Mouse (Mus musculus): ENCODE measurements at regions not wholly inside any gene's neighbourhood (a gene's known extent, or its start where the extent isn't known, plus 50 kb on each side); places are given as distances from the start of the nearest gene placed in this dataset. TPM values are rescaled to one million over a fixed set of nuclear protein-coding genes. Genes with fewer than 3 reads are reported as not detected.

DNA sequence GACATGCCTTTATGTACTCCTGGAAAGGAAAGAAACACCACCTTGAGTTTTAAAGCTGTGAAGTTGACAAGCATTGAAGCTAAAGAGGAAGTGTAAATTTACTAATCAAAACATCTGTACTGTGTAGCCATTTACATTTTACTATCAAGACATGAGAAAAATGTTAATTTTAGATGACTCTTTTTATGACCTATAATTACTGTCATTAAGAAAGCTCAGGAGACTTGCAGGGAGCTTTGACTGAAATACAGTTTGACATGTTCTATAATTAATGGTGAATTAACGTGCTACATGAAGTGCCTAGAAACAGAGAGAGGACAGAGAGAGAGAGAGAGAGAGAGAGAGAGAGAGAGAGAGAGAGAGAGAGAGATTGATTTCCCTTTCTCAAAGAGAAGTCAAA, 432.8 kb downstream of the Gm8797 start:
- H3K9ac ChIP-seq (ENCODE audit: low read depth, low read length): no peak overlapping the region
- 58% methylated on average over 1 of the region's 1 CpGs for WGBS
- H3K36me3 ChIP-seq (ENCODE audit: control insufficient read depth, insufficient read depth, low read length): no peaks in the 10 kb centered on the region
- no peaks in the 10 kb centered on the region for H3K4me1 ChIP-seq (ENCODE audit: control insufficient read depth, insufficient read depth, low read length)
- no peak overlapping the region for H3K4me2 ChIP-seq (ENCODE audit: low read length)
- no peak for ATAC-seq
- no peak overlapping the region for H3K27ac ChIP-seq (ENCODE audit: low read length)
- H3K9me3 ChIP-seq (replicated peaks; ENCODE audit: control insufficient read depth, low read length, poor library complexity, severe bottlenecking): no peaks in the 10 kb centered on the region
- H3K4me3 ChIP-seq (ENCODE audit: low read depth, low read length): no peak overlapping the region
- no peaks in the 10 kb centered on the region for H3K27me3 ChIP-seq (ENCODE audit: control insufficient read depth, insufficient read depth, low read depth, low read length)

DNA sequence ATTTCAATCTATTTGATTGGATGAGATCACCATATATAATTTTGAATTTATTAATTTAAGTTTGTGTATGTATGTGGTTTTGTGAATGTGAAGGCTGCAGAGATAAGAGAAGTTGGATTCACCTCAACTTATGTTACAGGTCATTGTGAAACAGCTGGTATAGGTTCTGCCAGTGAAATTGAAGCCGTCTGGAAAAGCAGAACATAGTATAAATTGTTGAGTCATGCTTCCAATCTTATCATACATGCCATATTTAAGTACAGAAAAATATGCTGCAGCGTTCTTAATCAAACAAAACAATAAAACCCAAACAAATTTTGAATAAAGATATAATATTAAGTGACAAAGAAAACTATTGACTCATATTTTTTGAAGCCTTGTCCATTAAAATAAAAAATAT, 415.6 kb downstream of the 1700008P02Rik start:
- ATAC-seq: no peak
- Histone ChIP-seq H3K4me2 (ENCODE audit: low read length) (no peak overlapping the region), H3K27me3 (ENCODE audit: control insufficient read depth, insufficient read depth, low read depth, low read length) (no peaks in the 10 kb centered on the region), H3K27ac (ENCODE audit: low read length) (no peak overlapping the region), H3K4me1 (ENCODE audit: control insufficient read depth, insufficient read depth, low read length) (no peaks in the 10 kb centered on the region), H3K4me3 (ENCODE audit: low read depth, low read length) (no peak overlapping the region), H3K9ac (ENCODE audit: low read depth, low read length) (no peak overlapping the region), H3K36me3 (ENCODE audit: control insufficient read depth, insufficient read depth, low read length) (no peaks in the 10 kb centered on the region), H3K9me3 (replicated peaks; ENCODE audit: control insufficient read depth, low read length, poor library complexity, severe bottlenecking) (no peaks in the 10 kb centered on the region)
- 74% methylated on average over 2 of the region's 2 CpGs for WGBS

DNA sequence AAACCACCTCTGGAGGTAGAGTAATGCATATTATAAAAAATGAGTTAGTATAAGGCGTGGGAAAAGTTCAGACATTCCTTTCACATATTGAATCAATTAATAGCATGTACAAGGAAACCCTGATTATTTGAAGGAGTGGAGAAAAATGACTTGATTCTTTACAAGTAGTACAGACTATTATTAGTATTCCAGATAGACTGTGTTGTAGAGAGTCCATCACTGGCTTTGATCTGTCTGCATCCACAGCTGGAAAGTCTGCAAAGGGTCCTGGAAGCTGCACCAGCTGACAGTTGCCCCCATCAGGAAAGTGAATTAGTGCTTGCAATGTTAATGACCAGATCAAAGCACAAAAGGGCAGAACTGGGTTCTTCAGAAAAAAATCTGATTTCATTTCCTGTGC, 391.6 kb downstream of the 1700008P02Rik start:
- WGBS: 78% methylated on average over 1 of the region's 1 CpGs
- no peak overlapping the region for H3K4me3 ChIP-seq (ENCODE audit: low read depth, low read length)
- H3K4me1 ChIP-seq (ENCODE audit: control insufficient read depth, insufficient read depth, low read length): no peaks in the 10 kb centered on the region
- no peak overlapping the region for H3K4me2 ChIP-seq (ENCODE audit: low read length)
- no peaks in the 10 kb centered on the region for H3K27me3 ChIP-seq (ENCODE audit: control insufficient read depth, insufficient read depth, low read depth, low read length)
- H3K36me3 ChIP-seq (ENCODE audit: control insufficient read depth, insufficient read depth, low read length): no peaks in the 10 kb centered on the region
- H3K9ac ChIP-seq (ENCODE audit: low read depth, low read length): no peak overlapping the region
- ATAC-seq: no peak
- H3K9me3 ChIP-seq (replicated peaks; ENCODE audit: control insufficient read depth, low read length, poor library complexity, severe bottlenecking): no peaks in the 10 kb centered on the region
- no peak overlapping the region for H3K27ac ChIP-seq (ENCODE audit: low read length)

Small RNA genes lying in the stretch of these regions (microRNA-seq; reads per million reads assigned to microRNA genes)
- gene Gm25144: not detected
- not detected for gene Gm25352
